Mouse (Mus musculus): Measurements from ENCODE around the gene Gm10273.

Gene Gm10273

DNA sequence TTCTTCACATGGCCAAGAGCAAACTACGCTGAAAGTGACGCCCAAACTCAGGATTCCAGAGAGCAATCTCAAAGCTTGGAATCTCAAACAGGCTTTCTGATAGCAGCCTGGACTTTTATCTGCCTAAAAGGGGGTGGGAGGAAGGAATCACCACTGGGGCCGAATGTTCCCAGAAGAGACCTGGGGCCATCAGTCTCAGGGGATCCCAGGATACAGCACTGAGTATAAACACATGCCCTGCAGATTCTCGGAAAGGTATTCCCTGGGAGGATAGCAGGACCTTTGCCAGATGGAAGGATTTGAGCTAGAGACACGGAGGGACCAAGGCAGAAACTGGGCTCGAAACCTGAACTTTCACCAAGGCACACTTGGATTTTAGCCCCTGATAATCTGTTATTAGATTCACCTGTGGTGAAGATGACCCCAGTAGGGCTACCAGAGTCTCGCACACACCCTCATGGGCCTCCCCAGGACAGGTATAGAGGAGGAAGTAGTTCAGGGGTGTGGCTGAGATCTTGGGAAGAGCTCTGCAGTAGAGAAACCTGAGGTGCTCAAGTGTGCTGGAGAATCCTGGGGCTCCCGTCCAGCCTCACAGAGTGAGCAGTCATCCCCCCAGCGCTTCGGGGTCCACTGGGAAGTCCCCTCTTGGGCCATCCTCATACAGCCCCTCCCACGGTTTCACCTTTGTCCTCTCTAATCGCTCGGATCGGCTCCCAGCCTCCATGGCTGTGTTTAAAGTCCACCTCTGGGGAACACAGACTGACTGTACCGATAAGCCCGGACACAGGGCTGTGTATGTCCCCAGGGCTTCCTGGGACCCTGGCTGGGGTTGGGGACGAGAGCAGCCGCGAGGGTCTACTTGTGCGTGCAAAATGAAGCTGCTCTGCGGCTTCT, 7.7 kb downstream of the Gm10273 start, which contains the start of gene Pla2g12b:
Gene Pla2g12b, plus strand, starts transcription at position 762 of the 894 bp plus-strand sequence.
- DNase-seq (ENCODE audit: low read depth, low spot score), result no peak

DNA sequence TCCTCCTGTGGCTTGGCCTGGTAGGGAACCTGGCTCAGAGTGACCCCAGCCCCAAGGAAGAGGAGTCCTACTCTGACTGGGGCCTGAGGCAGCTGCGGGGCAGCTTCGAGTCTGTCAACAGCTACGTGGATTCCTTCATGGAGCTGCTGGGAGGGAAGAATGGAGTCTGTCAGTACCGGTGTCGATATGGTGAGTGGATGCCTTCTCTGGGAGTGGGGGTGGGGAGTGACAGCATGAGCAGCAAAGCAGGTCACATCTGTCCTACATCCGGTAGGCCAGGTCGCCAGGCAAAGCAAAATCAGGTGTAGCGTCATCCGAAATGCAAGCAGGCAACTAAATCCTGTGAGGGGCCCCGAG, 8.3 kb downstream of the Gm10273 start:
- no peak for DNase-seq (ENCODE audit: low read depth, low spot score)

DNA sequence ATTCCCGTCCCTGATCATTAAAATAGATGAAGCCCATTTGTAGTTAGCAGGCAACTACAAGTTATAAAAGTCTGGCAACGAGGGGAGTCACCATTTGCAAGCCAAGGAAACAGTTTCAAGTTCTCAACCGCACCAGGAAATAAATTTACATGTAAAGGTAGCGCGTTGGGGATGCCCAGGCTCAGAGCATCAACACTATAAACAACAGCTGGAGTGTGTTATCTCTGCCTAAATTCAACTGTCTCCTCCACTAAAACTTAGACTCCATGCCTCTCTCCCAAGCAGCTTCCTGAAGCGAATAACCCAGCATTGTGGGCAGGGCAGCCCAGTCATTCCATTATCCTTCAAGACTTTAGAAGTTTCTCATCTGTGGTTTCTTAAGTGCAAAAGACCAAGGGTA, 13.1 kb downstream of the Gm10273 start:
- DNase-seq (ENCODE audit: low read depth, low spot score), result no peak

DNA sequence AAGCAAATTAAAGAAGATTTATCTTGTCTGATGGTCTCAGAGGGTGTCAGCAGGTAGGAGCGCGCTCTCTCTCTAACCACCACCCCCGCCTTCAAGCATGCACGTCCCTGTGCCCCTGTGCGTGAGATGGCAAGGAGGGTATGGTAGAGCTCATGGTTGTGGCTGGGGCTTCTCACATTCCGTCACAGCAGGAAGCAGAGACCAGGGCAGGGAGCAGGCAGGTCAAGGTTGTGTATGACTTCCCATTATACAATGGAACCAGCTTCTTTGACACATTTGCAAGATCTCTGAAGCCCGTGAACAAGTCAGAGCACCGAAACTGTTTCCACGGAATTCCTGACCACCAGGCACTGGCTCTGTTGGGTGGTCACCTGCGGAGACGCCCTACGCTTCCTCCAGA, 14.8 kb downstream of the Gm10273 start:
- no peak for DNase-seq (ENCODE audit: low read depth, low spot score)

DNA sequence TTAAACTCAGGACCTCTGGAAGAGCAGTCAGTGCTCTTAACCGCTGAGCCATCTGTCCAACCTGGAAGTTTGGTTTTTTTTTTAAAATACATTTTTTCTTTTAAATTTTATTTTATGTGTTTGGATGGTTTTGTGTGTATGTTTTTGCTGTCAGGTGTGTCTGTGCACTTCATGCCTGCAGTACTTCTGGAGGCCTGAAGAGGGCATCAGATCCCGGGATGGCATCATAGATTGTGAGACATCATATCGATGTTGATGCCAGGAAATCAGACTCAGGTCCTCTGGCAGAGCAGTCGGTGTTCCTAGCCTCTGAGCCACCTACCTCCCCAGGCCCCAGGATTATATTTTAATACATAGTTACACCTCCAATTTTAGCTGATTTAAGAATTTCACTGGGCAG, 18.3 kb downstream of the Gm10273 start:
- DNase-seq (ENCODE audit: low read depth, low spot score), result no peak

DNA sequence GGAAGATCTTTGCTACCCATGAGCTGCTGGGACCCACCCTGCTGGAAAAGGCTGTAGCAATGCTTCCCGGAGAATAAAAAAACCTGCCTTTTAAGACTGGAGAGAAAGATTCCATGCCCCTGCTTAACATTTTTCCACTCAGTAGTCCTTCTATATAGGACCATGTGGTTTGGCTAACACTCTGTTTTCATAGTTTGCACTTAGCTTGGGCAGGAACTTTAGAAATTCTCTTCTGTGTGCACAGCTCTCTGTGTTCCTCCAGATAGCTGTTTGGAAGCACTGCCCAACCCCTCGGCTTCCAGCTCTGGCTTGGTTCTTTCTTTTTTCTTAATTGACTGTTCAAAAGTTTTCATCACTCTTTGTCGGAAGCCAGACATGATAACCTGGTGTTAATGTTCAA, 21.2 kb downstream of the Gm10273 start:
- DNase-seq (ENCODE audit: low read depth, low spot score), result no peak

DNA sequence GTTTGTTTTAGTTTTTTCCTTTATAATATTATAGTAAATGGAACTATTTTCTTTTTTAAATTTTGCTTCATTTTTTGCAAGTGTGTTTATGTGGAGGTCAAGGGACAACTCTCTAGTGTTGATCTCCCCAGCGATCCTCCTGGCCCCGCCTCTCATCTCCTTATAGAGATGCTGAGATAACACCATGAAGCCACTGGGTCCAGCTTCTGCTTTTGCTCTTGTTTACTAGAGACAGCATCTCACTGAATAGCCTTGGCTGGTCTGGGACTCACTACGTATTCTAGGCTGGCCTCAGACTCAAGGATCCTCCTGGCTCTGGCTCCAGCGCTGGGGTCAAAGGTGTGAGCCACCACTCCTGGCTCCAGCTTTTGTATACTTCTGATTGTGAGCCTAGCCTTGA, 24.1 kb downstream of the Gm10273 start:
- no peak for DNase-seq (ENCODE audit: low read depth, low spot score)

DNA sequence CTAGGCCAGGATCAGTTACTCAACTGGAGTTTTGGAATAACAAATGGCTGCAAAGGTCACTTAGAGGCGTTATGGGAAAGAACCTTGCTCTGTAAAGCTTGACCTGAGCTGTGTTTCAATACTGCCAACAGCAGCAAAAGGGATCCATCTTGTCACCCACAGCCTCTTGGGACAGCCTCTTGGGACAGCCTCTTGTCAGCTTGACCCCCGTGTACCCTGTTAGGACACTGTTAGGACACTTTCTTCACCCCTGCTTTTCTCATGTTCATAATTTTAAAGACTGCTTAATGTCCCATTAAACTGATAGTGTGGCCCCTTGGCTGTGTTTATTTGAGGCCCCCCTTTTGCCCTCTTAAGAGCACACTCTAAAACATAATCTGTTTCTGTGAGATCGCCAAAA, 29.0 kb downstream of the Gm10273 start:
- no peak for DNase-seq (ENCODE audit: low read depth, low spot score)

DNA sequence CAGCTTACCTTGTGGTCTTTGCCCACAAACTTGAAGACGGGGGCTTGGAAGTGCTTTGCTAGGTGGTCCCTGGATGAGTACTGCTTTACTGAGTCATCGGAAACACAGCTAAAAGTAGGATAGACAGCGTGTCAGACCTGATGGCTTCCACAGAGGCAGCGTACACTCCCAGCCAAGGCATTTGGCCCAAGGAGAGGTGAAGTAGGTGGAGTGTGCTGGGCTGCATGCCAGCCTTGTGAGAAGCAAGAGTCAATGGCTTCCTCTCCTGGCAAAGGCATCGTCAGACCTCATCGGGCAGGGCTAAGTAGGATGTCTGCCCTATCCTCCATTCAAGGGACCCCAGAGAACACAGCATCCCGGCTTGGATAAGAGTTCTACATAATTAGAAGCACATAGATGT, 29.9 kb downstream of the Gm10273 start:
- peak; percentile 56 for DNase-seq (ENCODE audit: low read depth, low spot score)

DNA sequence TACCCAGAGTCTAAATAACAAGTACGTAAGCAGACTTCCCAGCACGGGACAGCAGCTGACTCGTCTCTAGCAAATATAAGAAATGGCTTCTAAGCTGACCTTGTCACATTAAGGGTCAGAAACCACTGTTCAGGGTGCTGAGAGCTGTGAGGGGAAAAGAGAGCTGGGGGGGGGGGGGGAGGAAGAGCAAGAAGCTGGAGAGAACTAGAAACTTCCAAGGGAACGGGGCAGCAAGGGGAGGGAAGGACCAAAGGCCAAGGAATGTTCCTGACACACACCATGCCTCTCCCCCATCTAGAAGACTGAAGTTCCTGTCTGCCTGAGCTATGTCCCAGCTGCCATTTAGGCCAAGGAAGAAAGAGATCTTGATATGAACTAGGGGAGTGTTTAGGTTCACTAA, 30.9 kb downstream of the Gm10273 start:
- DNase-seq (ENCODE audit: low read depth, low spot score), result no peak

DNA sequence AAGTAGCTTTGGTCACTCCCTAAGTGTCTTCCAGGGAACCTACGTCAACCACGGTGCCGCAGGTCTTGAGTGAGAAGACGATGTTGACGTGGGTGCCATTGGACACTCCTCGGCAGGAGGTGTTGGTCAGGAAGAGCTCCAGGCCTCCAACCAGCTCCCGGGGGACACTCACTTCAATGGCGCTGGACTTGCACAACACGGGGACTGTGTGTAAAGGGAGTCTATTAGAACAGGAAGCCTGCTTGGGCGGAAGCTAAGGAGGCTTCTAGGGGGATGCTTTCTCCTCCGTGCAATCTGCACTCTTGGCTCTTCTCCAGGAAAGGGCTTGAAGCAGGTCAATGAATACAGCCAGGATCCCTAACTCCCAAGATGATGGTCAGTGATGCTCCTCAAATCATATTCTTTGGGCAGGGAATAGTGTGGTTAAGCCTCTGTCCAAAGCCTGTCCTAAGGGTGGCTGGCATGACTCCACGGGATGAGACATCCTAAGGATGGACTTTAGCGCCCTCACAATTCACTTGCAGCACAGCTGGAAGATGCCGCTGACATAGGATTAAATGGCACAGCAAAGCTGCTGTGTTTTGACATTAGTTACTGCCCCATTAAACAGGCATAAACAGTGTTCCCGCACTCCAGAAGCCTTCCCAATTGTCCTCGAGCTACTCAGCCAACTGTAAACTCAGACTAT, 34.2 kb downstream of the Gm10273 start:
- no peak for DNase-seq (ENCODE audit: low read depth, low spot score)

DNA sequence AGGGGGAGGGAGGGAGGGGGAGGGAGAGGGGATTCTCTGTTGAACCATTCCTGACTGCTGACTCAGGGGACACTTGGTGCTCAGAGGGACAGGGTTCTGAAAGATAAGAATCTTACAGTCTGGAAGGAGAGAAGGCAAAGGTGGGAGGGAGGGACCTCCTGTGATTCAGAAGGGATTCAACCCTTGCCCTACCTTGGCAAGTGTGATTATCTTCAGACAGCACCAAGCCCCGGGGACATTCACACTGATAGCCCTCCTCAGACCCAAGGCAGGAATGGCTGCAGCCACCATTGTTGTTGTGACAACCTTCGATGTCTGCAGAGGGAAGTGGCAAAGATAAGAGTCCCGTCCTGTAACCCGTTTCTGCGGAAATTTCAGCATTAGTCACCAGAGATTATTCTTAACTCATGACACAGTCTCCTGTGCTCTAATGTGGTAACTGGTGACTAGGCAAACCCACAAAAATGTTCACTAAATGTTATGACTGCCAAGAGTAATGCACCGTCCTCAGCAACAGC, 35.3 kb downstream of the Gm10273 start:
- DNase-seq (ENCODE audit: low read depth, low spot score), result peak; percentile 56

DNA sequence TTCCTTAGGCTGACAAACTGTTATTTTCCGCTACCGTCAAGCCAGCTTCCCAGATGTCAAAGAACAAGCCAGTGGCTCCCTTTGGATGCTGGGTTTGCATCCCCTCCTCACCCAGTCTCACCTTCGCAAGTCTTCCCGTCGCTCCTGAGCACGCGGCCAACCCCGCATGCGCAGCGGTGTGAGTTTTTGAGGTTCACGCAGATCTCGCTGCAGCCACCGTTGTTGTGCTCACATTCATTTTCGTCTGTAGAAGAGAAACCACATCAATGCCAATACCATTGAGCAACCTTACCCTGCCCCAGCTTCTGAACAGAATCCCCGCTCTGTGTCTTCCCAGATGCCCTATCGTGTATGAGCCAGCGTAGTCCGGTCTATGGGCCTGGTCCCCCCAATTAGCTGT, 40.3 kb downstream of the Gm10273 start:
- DNase-seq (ENCODE audit: low read depth, low spot score), result no peak

DNA sequence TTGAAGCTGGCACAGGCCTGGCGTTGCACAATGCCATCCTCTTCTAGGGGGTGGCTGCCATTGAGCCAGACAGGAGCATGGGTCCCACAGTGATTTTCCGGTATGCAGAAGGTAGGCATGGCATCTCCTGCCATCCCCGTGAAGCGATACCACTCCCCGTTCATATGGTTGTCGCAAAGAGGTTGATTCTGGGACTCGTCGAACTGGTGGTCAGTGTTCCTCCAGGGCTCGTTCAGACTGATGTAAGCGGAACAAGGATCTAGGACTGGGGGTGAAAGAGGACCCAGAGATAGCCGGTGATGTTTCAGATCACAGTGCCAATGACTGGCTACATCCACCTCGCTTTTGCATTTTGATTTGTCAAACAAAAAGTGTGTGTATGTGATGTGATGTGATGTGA, 43.2 kb downstream of the Gm10273 start:
- no peak for DNase-seq (ENCODE audit: low read depth, low spot score)

DNA sequence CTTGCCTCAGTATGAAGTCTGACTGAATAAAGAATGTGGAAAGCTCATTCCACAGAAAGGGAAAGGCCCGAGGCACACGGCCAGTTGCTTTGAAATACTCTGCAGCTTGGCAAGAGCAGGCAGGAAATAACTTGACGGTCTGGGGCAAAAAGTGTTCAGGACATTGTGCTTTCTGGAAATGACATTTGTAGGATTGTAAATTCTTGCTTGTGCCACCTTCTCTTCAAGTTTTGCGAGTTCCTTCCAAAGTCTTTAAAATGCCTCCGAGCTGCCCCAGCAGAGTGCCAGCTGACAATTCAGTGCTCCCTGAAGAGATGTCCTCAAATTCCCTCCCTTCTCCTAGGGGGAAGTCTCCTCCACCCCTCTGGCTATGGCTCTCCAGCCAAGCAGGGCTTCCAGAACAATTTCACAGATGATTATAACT, 44.1 kb downstream of the Gm10273 start:
- no peak for DNase-seq (ENCODE audit: low read depth, low spot score)

DNA sequence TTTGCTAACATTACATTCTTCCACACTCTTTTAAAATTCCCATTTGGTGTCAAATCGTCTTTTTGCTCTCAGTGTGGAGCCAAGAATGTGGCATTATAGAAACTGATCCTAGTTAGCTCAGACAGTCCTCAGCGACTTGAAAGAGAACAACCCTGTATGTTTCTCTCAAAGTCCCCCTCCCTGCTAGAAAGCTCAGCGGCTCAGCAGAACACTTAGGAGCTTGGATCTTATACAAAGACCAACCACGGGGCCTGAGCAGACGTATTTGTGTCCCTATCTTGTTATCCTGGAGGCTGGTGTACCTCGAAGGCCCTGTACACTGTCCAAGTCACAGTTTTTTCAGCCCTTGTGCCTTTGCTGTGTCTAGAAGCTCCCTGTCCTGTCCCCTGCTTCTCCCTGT, 44.7 kb downstream of the Gm10273 start:
- DNase-seq (ENCODE audit: low read depth, low spot score), result no peak

DNA sequence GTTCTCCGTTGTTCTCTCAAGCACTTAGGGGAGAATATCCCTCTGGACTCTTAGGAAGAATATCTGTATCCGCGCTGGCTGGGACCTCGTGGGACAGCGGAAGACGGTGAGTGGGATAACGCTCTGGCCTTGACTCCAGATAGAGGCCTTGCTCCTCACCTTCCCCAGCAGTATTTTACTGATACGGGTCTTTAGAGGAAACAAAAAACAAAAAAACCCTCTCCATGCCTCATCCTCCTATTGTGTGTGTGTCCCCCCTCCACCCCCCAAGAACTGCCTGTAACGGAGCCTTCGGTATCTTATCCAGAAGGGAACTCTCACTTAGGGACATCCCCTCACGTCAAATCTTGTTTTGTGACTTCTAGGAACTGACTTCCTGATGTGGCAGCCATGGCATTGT, 46.3 kb downstream of the Gm10273 start, which contains the start of gene Oit3:
Gene Oit3, minus strand, starts transcription at position 44 of the 400 bp plus-strand sequence.
- DNase-seq (ENCODE audit: low read depth, low spot score), result no peak

DNA sequence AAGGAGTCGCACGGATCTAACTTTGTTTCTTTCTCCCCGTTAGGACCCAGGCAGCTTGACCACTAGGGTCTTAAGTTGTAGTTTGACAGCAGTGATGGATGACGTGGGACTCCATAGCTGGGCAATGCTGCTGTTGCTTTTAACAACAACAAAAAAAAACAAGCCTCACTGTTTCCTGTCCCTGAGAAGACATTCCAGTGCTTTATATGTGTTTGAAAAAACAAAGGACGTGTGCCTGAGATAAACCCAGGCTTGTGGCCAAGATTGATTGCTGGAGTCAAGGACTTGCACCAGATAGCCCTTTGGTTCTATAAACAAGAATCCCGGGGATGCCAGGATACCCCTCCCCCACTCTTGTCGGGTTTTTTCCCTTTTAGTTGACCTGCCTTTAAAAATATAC, 47.8 kb downstream of the Gm10273 start:
- no peak for DNase-seq (ENCODE audit: low read depth, low spot score)

DNA sequence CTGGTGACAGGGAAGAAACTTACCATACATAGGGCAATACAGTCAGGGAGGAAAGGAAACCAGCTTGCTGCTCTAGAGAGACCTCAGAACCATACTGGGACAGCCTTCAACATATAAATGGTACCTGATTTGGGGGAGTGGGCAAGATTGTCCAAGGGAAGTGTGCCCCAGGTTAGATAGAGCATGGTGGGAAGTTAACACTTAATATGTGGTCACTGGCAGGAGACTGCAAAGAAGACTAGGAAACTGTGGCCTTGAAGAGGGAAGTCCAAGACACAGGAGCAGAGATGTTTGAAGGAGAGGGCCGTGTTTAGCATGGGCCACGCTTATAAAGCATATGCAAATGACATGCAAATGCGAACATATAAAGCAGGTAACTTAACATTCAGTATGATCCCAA, 48.7 kb downstream of the Gm10273 start:
- DNase-seq (ENCODE audit: low read depth, low spot score), result no peak

DNA sequence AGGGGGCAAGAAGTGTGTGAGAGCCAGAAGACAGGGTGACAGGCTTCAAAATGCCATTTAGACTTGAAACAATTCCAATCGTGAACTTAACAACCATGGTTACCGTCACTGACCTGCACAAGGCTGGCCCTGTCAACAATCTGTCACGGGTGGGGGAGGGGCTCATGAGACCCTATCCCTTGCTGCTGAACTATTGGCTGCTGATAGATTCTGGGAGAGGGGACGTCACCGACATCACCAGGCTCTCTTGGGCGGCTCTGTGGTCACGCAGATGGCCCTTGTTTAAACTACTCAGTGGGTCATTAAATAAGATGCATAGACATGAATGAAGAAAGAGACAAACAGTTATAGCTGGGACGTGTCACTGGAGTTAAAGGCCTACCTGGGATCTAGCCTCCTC, 49.2 kb downstream of the Gm10273 start:
- no peak for DNase-seq (ENCODE audit: low read depth, low spot score)
